Mouse (Mus musculus): ENCODE results near the gene Prmt7. TPM values are rescaled to one million over a fixed set of nuclear protein-coding genes. Genes with fewer than 3 reads are reported as not detected.

The Prmt7 gene
- total and polyA plus RNA-seq, 2 experiments from 2014 or later, result 23.8 to 49.1 TPM

DNA sequence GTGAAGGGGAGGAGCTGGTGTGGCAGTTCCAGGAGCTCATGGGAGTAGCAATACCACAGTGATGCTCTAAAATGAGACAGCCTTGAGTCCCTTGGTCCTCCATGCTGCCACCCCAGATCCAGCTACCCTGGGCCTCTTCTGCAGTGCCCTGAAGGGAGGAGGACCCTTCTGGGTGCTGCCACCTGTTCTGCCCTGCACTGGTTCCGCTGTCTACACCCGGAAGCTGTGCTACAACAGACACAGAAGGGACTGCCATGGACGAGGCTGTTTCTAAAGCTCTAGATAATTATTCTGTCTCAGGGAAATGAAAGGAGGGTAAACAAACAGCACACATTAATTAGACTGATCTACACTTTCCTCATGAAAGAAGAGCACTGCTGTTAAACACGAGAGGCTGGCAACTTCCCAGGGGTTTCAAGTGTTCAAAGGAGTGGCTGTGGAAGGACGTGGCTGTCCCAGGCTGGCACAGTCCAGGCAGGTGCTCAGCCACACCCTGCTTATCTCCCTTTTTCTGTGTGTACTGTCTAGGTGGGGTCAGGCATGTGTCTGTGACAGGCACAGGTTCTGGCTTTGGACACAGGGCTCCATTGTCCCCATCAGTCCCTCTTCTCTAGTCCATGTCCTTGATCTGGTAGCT lies 58.1 kb downstream of the Prmt7 start:
- Histone ChIP-seq H3K4me3 (ENCODE audit: low read depth, low read length) (no peak overlapping the region), H3K4me1 (ENCODE audit: control insufficient read depth, insufficient read depth) (peaks cover 30% of the 10 kb centered on the region; the same call in 1 of the 2 replicates), H3K27ac (ENCODE audit: low read depth) (no peak overlapping the region), H3K4me2 (ENCODE audit: low read depth, low read length) (no peak overlapping the region), H3K36me3 (replicated peaks; ENCODE audit: control insufficient read depth, insufficient read depth, low read length) (no peaks in the 10 kb centered on the region), H3K27me3 (ENCODE audit: control insufficient read depth, insufficient read depth, low read length) (no peaks in the 10 kb centered on the region), H3K9me3 (replicated peaks; ENCODE audit: control insufficient read depth, low read length) (no peaks in the 10 kb centered on the region), H3K9ac (replicated peaks; ENCODE audit: low read depth, low read length) (no peak overlapping the region)
- no peak for ATAC-seq (ENCODE audit: insufficient read depth, low read depth)
- DNase-seq (ENCODE audit: low spot score), result no peak
- TF ChIP-seq CTCF (IDR thresholded peaks at IDR 0.05; ENCODE audit: low read depth), result no peak
- TF ChIP-seq EP300 (IDR thresholded peaks at IDR 0.05; ENCODE audit: low read depth), result no peak
- 59% methylated on average over 5 of the region's 5 CpGs for WGBS

DNA sequence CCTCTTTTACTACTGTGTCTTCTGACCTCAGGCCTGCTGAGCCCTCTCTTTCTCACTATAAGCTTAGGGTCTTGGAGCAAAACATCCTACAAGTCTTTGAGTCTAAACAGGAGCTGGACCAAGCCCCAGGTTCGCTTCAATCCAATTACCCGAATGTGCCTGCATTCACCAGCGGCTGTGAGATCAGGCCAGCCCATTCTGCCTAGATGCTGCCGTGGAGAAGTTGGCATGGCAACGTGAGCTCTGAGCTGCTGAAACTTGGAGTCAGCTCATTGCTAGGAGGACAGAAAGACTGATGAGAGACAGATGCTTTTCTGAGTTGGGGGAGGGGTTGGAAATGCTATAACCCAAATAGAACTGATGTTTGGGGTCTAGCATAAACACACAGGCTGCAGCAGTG lies 60.1 kb downstream of the Prmt7 start:
- H3K36me3 ChIP-seq (replicated peaks; ENCODE audit: control insufficient read depth, insufficient read depth, low read length), result no peaks in the 10 kb centered on the region
- ATAC-seq (ENCODE audit: insufficient read depth, low read depth) (no peak), DNase-seq (ENCODE audit: low spot score) (no peak)
- no peak overlapping the region for H3K4me2 ChIP-seq (ENCODE audit: low read depth, low read length)
- H3K9ac ChIP-seq (replicated peaks; ENCODE audit: low read depth, low read length), result no peak overlapping the region
- 50% methylated on average over 5 of the region's 5 CpGs for WGBS
- peaks cover 30% of the 10 kb centered on the region; the same call in 1 of the 2 replicates for H3K4me1 ChIP-seq (ENCODE audit: control insufficient read depth, insufficient read depth)
- H3K4me3 ChIP-seq (ENCODE audit: low read depth, low read length), result no peak overlapping the region
- H3K27ac ChIP-seq (ENCODE audit: low read depth), result no peak overlapping the region; the same call in 1 of the 2 replicates
- TF ChIP-seq EP300 (IDR thresholded peaks at IDR 0.05; ENCODE audit: low read depth) (no peak), CTCF (IDR thresholded peaks at IDR 0.05; ENCODE audit: low read depth) (no peak)
- H3K9me3 ChIP-seq (replicated peaks; ENCODE audit: control insufficient read depth, low read length), result no peaks in the 10 kb centered on the region
- H3K27me3 ChIP-seq (ENCODE audit: control insufficient read depth, insufficient read depth, low read length), result no peaks in the 10 kb centered on the region

DNA sequence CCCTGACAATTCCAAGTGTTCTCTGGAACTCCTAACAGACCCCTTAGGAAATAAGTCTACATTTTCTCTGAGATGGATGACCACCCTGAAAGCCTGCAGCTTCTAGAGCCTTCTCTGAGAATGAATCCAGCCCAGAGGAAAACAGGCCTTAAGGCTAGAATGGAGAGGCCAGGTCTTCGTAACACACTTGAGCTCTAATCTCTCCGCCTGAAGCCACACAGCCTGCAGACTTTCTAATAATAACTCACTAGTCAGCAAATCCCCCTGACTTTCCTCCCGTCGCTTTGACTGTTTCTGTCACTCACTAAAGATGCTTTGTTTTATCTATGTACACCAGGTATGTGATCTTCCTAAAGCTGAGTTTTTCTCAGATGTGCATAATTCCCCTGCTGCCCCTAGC lies 60.6 kb downstream of the Prmt7 start:
- peak overlapping the region; percentile 14; the same call in 1 of the 2 replicates for H3K27ac ChIP-seq (ENCODE audit: low read depth)
- peak; percentile 76 for DNase-seq (ENCODE audit: low spot score)

DNA sequence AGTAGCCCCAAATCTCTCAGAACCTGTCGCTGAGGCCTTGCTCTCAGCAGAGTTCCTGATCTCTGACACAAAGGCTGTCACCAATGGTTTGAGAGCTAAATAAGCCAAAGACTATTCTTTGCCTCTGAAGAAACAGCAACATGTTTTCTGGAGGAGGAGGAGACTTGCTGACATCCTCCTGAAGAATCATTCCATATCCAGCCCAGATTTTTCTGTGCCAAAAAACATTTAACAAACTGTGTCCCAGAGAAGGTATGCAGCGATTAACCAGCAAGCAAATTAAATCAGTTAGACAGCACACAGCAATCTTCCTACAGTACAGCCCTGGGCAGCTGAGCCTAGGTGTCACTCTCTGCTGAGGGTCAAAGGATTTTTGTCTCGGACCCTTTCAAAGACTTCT lies 62.7 kb downstream of the Prmt7 start:
- TF ChIP-seq EP300 (IDR thresholded peaks at IDR 0.05; ENCODE audit: low read depth), result no peak
- TF ChIP-seq CTCF (IDR thresholded peaks at IDR 0.05; ENCODE audit: low read depth), result no peak
- no peak overlapping the region for H3K4me2 ChIP-seq (ENCODE audit: low read depth, low read length)
- H3K27ac ChIP-seq (ENCODE audit: low read depth), result no peak overlapping the region
- H3K4me1 ChIP-seq (ENCODE audit: control insufficient read depth, insufficient read depth), result peaks cover 30% of the 10 kb centered on the region; the same call in 1 of the 2 replicates
- no peaks in the 10 kb centered on the region for H3K36me3 ChIP-seq (replicated peaks; ENCODE audit: control insufficient read depth, insufficient read depth, low read length)
- no peak overlapping the region for H3K4me3 ChIP-seq (ENCODE audit: low read depth, low read length)
- H3K9me3 ChIP-seq (replicated peaks; ENCODE audit: control insufficient read depth, low read length), result no peaks in the 10 kb centered on the region
- no peak overlapping the region for H3K9ac ChIP-seq (replicated peaks; ENCODE audit: low read depth, low read length)
- no peaks in the 10 kb centered on the region for H3K27me3 ChIP-seq (ENCODE audit: control insufficient read depth, insufficient read depth, low read length)
- WGBS, result 80% methylated on average over 3 of the region's 3 CpGs
- DNase-seq (ENCODE audit: low spot score), result no peak
- no peak for ATAC-seq (ENCODE audit: insufficient read depth, low read depth)

More for the DNA sequence above, 60.6 kb downstream of the Prmt7 start:
- H3K9ac ChIP-seq (replicated peaks; ENCODE audit: low read depth, low read length), result no peak overlapping the region
- H3K9me3 ChIP-seq (replicated peaks; ENCODE audit: control insufficient read depth, low read length), result no peaks in the 10 kb centered on the region
- WGBS, result 25% methylated on average over 4 of the region's 4 CpGs
- no peak overlapping the region for H3K4me3 ChIP-seq (ENCODE audit: low read depth, low read length)
- H3K27me3 ChIP-seq (ENCODE audit: control insufficient read depth, insufficient read depth, low read length), result no peaks in the 10 kb centered on the region
- no peak overlapping the region for H3K4me2 ChIP-seq (ENCODE audit: low read depth, low read length)
- peak; percentile 54; the same call in 1 of the 2 replicates for ATAC-seq (ENCODE audit: insufficient read depth, low read depth)
- H3K36me3 ChIP-seq (replicated peaks; ENCODE audit: control insufficient read depth, insufficient read depth, low read length), result no peaks in the 10 kb centered on the region
- TF ChIP-seq CTCF (IDR thresholded peaks at IDR 0.05; ENCODE audit: low read depth) (no peak), EP300 (IDR thresholded peaks at IDR 0.05; ENCODE audit: low read depth) (no peak)
- H3K4me1 ChIP-seq (ENCODE audit: control insufficient read depth, insufficient read depth), result peaks cover 30% of the 10 kb centered on the region; the same call in 1 of the 2 replicates

DNA sequence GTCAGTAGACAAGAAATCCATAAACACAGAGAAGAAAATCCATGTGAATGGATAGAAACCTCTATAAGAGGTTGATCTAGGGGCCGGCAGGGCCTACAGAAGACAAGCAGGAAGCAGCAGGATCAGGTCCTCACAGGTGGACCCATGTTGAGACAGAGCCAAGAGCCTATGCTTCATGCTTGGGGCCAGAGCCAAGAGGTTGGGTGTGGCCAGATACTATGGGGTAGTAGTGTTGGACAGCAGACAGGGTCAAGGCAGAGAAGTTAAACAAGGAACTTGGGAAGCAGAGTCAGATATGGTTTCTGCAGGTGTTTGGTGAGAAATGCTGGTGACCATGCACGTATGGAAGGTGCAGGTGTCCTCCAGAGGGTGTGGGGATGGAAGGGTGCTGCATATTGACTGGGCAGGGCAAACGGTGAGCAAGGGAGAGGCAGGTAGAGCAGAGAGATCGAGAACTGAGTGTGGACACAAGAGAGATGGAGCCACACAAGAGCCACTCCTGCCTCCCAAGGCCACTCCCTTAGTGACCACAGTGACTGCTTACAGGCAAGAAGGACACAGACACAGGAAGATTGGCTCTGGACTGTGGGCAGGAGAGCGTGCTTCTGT lies 66.1 kb downstream of the Prmt7 start:
- no peaks in the 10 kb centered on the region for H3K27me3 ChIP-seq (ENCODE audit: control insufficient read depth, insufficient read depth, low read length)
- H3K9ac ChIP-seq (replicated peaks; ENCODE audit: low read depth, low read length), result no peak overlapping the region
- H3K4me3 ChIP-seq (ENCODE audit: low read depth, low read length), result no peak overlapping the region
- no peak for ATAC-seq (ENCODE audit: insufficient read depth, low read depth)
- WGBS, result 88% methylated on average over 5 of the region's 5 CpGs
- TF ChIP-seq CTCF (IDR thresholded peaks at IDR 0.05; ENCODE audit: low read depth), result no peak
- TF ChIP-seq EP300 (IDR thresholded peaks at IDR 0.05; ENCODE audit: low read depth), result no peak
- no peaks in the 10 kb centered on the region for H3K36me3 ChIP-seq (replicated peaks; ENCODE audit: control insufficient read depth, insufficient read depth, low read length)
- H3K9me3 ChIP-seq (replicated peaks; ENCODE audit: control insufficient read depth, low read length), result no peaks in the 10 kb centered on the region
- no peak overlapping the region for H3K27ac ChIP-seq (ENCODE audit: low read depth)
- no peak overlapping the region for H3K4me2 ChIP-seq (ENCODE audit: low read depth, low read length)
- no peak for DNase-seq (ENCODE audit: low spot score)
- H3K4me1 ChIP-seq (ENCODE audit: control insufficient read depth, insufficient read depth), result 0 out of 2 replicates have a peak, but pooled peaks cover 4% of the 10 kb centered on the region
